Mouse (Mus musculus): ENCODE measurements around the gene Slc39a7.
A peak's percentile ranks its signal among the peaks of the same experiment; 100 is the strongest.
"Not testable (repeated sequence)": the region's sequence is repeated elsewhere in the genome, so short reads cannot be mapped to it uniquely, and the experiment has no call there.

The Slc39a7 gene

DNA sequence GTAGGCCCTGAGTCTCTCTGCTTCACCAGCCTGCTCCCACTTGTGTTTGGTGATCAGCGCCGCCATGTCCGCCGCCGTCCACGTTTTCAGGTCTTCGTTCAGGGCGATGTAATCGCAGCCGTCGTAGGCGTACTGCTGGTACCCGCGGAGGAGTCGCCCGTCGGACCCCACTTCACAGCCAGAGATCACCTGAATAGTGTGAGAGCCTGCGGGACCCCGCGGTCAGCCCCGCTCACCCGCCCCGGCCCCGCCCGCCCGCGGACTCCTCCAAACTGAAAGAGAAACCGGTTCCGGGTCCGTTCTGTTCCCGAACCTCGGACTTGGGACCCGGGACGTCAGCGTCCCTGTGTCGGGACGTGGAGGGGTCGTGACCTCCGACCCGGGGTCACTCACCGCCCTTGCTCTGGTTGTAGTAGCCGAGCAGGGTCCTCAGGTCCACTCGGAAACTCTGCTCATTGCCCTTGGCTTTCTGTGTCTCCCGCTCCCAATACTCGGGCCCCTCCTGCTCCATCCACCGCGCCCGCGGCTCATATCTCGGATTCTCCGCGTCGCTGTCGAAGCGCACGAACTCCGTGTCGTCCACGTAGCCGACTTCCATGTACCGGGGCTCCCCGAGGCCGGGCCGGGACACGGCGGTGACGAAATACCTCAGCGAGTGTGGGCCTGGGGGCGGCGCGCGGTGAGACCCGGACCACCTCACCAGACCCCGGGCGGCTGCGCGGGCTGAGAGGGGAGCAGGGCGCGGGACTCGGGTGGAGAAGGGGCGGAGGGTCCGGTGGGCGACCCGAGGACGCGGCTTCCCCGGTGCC is 31.9 kb downstream of the Slc39a7 start:
- DNase-seq (ENCODE audit: low read depth, low spot score) = no peak

DNA sequence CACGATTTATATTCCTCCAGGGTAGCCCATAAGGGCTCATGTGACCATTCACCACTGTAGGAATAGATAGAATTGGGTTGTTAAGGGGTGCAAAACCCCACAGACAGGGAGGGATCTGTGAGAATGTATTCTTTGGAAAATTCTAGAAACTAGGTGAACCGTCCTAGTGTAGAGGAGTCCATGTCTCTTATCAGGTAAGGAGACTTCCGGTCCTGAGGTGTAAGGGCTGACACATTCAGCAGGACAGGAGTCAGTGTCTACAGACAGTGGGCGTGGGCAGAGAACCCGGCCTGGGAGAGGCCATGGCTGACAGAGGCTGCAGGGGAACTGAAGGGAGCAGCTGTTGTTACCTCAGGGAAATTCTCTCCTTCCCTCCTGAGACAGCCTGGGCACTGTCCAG is 32.8 kb downstream of the Slc39a7 start:
- not testable (repeated sequence) for DNase-seq (ENCODE audit: low read depth, low spot score)

DNA sequence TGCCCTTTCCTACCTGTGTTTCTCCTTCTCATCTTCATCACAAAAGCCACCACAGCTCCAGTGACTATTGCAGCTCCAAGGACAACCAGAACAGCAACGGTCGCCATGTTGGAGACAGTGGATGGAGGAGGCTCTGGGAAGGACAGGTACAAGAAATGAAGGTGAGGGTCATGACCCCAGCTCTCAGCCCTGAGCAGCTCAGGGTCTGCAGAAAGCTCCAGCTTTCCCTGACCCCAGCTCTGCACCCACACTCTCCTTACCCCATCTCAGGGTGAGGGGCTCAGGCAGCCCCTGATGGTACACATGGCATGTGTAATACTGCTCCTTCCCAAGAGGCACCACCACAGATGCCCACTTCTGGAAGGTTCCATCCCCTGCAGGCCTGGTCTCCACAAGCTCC is 34.5 kb downstream of the Slc39a7 start:
- DNase-seq (ENCODE audit: low read depth, low spot score) = not testable (repeated sequence)

DNA sequence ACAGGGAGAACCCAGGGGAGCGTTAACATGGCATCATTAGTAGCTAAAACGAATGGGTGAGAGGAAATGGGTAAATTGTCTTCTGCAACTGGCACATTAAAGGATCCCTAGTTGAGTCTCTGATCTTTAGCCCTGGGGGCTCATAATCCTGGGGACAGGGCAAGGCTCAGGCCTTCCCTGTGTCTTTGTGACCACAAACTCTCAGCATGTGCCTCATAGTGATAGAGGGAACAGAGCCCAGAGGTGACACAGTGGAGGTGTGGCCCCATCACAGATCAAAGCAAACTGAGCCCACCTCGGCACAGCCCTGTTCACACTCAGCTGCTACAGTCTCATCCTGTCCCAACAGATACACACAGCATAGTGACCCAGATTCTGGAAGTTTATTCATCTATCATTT is 35.8 kb downstream of the Slc39a7 start:
- DNase-seq (ENCODE audit: low read depth, low spot score) = no peak

DNA sequence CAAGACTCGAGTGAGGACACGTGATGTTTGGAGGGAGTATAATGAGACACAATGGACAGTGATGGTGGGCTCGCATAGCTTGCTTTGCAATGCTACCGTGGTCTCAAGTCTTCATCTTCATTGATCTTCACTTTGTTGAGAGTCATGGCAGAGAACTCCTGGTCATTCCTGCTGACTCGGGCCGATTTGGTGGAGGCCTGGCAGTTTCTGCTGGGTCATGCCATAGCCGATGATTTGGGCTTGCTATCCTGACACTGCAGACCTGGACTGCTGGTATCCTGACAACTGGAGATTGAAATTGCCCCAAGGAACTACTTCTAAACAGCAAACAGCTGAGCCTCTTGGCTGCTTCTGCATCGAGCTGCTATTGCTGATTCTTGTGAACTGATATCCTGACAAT is 36.5 kb downstream of the Slc39a7 start:
- no peak for DNase-seq (ENCODE audit: low read depth, low spot score)

DNA sequence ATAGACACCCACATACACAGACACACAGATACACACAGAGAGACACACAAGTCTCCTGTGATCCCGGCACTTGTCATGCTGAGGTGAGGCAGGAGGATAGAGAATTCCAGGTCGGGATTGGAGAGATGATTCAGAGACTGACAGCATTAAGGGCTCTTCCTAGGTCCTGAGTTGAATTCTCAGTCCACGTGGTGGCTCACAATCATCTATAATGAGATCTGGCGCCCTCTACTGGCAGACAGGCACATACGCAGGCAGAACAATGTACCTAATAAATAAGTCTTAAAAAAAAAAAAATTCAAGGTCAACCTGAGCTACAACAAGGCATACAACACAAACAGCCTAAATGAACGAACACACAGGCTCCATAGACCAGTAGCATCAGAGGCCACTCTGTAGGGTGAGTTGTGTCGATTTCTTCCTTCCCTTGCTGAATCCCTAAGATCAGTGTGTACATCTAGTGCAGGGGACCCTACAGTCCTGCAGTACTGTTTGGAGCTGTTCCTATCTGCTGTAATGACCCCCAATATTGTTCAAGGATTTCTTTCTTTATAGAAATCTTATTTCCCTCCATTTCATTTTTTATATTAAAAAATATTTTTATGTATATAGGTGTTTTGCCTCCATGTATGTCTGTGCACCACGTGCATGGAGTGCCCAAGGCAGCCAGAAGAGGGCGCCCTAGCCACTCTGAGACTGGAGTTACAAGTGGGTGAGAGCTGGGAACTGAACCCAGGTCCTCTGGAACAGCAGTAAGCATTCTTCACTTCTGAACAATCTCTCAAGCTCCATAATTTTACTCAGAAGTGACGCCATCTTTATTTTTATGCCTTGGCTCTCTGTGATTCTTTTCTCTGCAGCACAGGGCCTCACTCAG is 39.5 kb downstream of the Slc39a7 start:
- DNase-seq (ENCODE audit: low read depth, low spot score) = peak; percentile 48

DNA sequence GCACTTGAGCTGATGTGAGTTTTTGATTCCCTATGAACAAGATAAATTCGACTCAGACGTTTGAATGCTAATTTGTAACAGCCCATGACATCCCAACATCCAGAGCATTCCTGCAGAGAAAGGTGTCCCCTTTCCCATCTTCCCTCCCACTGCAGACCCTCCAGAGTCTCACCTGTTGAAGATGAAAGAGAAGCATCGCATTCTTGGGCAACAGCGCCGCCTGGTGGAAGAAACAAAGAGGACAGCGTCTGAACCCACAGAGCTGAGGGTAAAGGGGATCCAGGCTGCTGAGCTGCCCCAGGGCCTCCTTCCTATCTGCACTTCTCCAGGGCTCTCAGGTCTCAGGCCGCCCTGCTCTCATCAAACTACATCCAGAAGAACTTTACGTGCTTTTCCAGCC is 49.3 kb downstream of the Slc39a7 start:
- DNase-seq (ENCODE audit: low read depth, low spot score) = not testable (repeated sequence)

DNA sequence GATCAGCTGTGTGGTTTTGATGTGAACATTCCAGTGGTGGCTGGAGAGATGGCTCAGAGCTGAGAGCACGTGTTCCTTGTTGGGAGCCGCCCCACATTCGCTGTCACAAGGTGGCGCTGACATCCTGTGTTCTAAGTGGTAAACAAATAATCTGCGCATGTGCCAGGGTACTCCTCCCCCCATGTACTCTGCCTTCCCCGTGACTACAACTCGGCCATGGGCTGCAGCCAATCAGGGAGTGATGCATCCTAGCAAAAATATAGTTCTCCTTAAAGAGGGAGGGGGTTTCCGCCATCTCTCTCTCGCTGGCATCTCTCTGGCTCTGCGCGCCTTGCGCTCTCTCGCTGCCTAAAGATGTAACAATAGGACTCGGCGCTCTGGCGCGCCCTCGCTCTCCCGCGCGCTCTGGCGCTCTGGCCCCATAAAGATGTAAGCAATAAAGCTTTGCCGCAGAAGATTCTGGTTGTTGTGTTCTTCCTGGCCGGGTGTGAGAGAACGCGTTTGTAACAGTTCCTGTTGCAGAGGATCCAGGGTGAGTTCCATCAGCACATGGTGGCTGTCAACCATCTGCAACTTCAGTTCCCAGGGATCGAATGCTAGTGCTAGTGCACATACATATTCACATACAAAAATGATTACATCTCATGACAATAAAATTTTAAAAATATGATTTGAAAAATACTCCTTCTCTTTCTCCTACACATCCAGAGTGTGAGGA is 50.1 kb downstream of the Slc39a7 start:
- not testable (repeated sequence) for DNase-seq (ENCODE audit: low read depth, low spot score)

DNA sequence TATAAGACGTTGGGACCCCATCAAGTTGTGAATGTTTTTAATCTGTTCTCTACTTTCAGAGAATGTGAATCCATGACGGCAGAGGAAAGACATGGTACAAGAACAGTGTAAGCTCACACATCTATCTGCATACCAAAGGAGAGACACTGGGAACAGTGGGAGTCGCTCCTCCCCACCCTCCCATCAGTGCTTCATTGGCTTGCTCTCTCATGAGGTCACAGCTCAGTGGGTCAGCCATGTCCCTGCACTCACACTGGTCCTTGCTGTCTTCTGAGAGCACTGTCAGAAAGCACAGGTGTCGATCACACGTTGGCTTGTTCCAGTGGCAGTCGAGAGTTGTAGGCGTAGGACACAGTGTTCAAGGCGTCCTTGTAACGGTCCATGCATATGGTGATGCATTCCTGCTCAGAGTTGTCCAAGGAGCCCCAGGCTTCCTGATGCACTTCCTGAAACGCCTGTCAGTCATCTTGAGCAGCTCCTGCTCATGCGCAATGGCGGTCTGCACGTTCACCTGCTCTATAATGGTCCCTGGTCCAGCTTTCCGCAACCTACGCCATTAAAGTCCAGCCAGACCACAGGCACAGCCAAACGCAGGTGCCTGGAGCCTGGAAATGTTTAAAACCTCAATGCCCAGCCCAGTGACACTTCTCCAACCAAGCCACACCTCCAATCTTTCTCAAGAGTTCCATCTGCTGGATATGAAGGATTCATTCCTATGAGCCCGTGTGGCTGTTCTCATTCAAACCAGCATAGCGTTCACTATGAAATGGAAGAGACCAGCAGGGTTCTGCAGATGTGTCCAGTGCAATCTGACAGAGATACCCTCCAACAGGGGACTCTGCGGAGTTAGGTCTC is 51.1 kb downstream of the Slc39a7 start:
- no peak for DNase-seq (ENCODE audit: low read depth, low spot score)

DNA sequence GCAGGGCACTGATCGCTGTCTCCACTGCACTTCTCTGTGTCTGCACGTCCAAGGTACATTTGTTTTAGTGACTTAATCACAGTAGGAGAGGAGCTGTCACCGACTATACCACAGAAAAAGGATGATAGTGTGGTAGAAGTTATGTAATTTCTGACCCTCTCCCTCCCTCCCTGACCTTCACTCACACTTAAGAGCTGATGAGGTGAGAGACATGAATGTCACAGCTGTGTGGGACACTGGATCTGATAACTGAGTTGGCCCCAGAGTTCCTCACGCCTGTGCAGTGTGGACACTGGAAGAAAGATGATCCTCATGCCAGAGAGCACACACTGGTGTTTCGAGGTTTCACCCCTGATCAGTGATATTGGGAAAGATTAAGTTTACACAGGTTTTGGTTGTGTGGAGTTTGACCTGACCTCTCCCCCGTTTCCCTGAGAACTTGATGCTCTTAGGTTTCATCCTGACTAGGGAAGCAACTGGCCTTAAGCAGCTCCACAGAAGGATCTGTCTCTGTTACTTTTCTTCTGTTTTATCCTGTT is 51.9 kb downstream of the Slc39a7 start:
- no peak for DNase-seq (ENCODE audit: low read depth, low spot score)

DNA sequence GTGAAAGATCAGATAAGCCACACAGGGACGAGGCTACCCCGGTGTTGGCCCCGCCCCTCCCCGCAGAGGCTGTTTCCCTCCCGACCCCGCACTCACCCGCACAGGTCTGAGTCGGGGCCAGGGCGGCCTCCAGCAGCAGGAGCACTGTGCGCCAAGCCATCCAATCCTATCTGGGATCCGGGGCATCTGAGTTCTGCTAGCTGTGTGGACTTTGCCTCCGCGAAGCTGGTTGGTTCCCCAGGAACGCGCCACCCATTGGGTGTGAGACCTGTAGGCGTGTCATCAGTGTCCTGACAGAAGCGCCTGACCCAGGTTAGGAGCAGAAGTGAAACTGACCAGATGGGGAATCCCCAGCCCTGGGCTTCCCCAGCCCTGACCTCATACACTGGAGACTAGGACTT is 52.9 kb downstream of the Slc39a7 start:
- DNase-seq (ENCODE audit: low read depth, low spot score) = no peak
